Mouse (Mus musculus) MEL (cell line): Measurements from ENCODE around the gene Aunip. TPM values are rescaled to one million over a fixed set of nuclear protein-coding genes. Genes with fewer than 3 reads are reported as not detected.

Source experiments
- DNase-seq: peaks from one replicate; pipeline ENCODE4 v3.0.0; 2011; ENCODE audit warnings: low read depth, low spot score
- H3K27ac ChIP-seq: 2 replicates; pipeline ENCODE4 v1.5.1; 2012; ENCODE audit warnings: low read depth, mild to moderate bottlenecking, control low read depth, low read length, moderate library complexity; ENCODE audit not compliant: control insufficient read depth
- H3K27me3 ChIP-seq, 2 experiments: fragments of 150-350 bp in 1 of 2; sonication (generic) in 1 of 2; 2 replicates each; pipeline ENCODE4 v1.6.1; 2012; ENCODE audit warnings: low read length in 2 of 2, mild to moderate bottlenecking in 2 of 2, improper control_type of control experiment in 1 of 2, moderate library complexity in 1 of 2; ENCODE audit not compliant: insufficient read depth in 2 of 2, control insufficient read depth in 1 of 2
- H3K36me3 ChIP-seq, 2 experiments: 2 replicates each; pipeline ENCODE4 v1.6.1; 2012 to 2014; ENCODE audit warnings: low read length in 2 of 2, improper control_type of control experiment in 1 of 2, inconsistent platforms in 1 of 2, mild to moderate bottlenecking in 1 of 2; ENCODE audit not compliant: insufficient read depth in 2 of 2, control insufficient read depth in 1 of 2
- H3K4me1 ChIP-seq, 2 experiments: fragments of 150-350 bp in 1 of 2; sonication (generic) in 1 of 2; 2 replicates each; pipeline ENCODE4 v1.6.1; 2012; ENCODE audit warnings: low read length in 2 of 2, improper control_type of control experiment in 1 of 2, mild to moderate bottlenecking in 1 of 2; ENCODE audit not compliant: insufficient read depth in 2 of 2, control insufficient read depth in 1 of 2
- H3K4me3 ChIP-seq, 2 experiments: fragments of 150-350 bp in 1 of 2; sonication (generic) in 1 of 2; 2 replicates each; pipeline ENCODE4 v1.5.1; 2012; ENCODE audit warnings: low read depth in 2 of 2, low read length in 2 of 2, mild to moderate bottlenecking in 2 of 2, moderate library complexity in 2 of 2, control low read depth in 1 of 2, improper control_type of control experiment in 1 of 2; ENCODE audit not compliant: control insufficient read depth in 1 of 2, insufficient read depth in 1 of 2
- H3K79me2 ChIP-seq: 2 replicates; pipeline ENCODE4 v1.6.1; 2012; ENCODE audit warnings: mild to moderate bottlenecking, low read length, moderate library complexity; ENCODE audit not compliant: control insufficient read depth, poor library complexity, insufficient read depth
- H3K9ac ChIP-seq: 2 replicates; pipeline ENCODE4 v1.6.1; 2012; ENCODE audit warnings: low read depth, mild to moderate bottlenecking, control low read depth, low read length, moderate library complexity; ENCODE audit not compliant: control insufficient read depth, poor library complexity, severe bottlenecking
- H3K9me3 ChIP-seq: fragments of 150-350 bp; sonication (generic); replicated peaks from 2 replicates; pipeline ENCODE4 v1.6.1; 2012; ENCODE audit warnings: mild to moderate bottlenecking, low read length, improper control_type of control experiment, moderate library complexity; ENCODE audit not compliant: insufficient read depth
- BHLHE40 ChIP-seq: IDR thresholded peaks from 2 replicates; pipeline ENCODE4 v1.6.1; 2012; ENCODE audit warnings: low read depth, mild to moderate bottlenecking, inconsistent platforms, low read length, improper control_type of control experiment, borderline replicate concordance
- ETS1 ChIP-seq: IDR thresholded peaks from 2 replicates; pipeline ENCODE4 v1.6.1; 2012; ENCODE audit warnings: low read depth, mild to moderate bottlenecking, inconsistent platforms, low read length, improper control_type of control experiment, moderate library complexity
- JUND ChIP-seq: IDR thresholded peaks from 2 replicates; pipeline ENCODE4 v1.6.1; 2011; ENCODE audit warnings: low read depth, mild to moderate bottlenecking, improper control_type of control experiment, low read length
- KAT2A ChIP-seq: conservative IDR thresholded peaks from 2 replicates; pipeline ENCODE4 v1.6.1; 2012; ENCODE audit warnings: low read depth, low read length, improper control_type of control experiment, inconsistent platforms
- MAFK ChIP-seq: IDR thresholded peaks from 2 replicates; pipeline ENCODE4 v1.6.1; 2011; ENCODE audit warnings: low read depth, mild to moderate bottlenecking, low read length, improper control_type of control experiment, borderline replicate concordance
- MAX ChIP-seq: IDR thresholded peaks from 2 replicates; pipeline ENCODE4 v1.6.1; 2011; ENCODE audit warnings: low read length, improper control_type of control experiment
- MAZ ChIP-seq: IDR thresholded peaks from 2 replicates; pipeline ENCODE4 v1.6.1; 2012; ENCODE audit warnings: low read depth, mild to moderate bottlenecking, inconsistent platforms, low read length, improper control_type of control experiment
- NELFE ChIP-seq: IDR thresholded peaks from 2 replicates; pipeline ENCODE4 v1.6.1; 2011; ENCODE audit warnings: low read depth, low read length, improper control_type of control experiment
- NRF1 ChIP-seq: IDR thresholded peaks from 2 replicates; pipeline ENCODE4 v1.6.1; 2014; ENCODE audit warnings: low read depth, mild to moderate bottlenecking, inconsistent platforms, low read length, improper control_type of control experiment, moderate library complexity; ENCODE audit not compliant: poor library complexity, insufficient read depth, severe bottlenecking
- RCOR1 ChIP-seq: IDR thresholded peaks from 2 replicates; pipeline ENCODE4 v1.6.1; 2012; ENCODE audit warnings: low read depth, mild to moderate bottlenecking, inconsistent platforms, low read length, improper control_type of control experiment
- SIN3A ChIP-seq: IDR thresholded peaks from 2 replicates; pipeline ENCODE4 v1.6.1; 2012; ENCODE audit warnings: low read length, improper control_type of control experiment, inconsistent platforms
- TAL1 ChIP-seq: IDR thresholded peaks from 2 replicates; pipeline ENCODE4 v1.6.1; 2012; ENCODE audit warnings: mild to moderate bottlenecking, inconsistent platforms, low read length, moderate library complexity, mixed read lengths
- USF2 ChIP-seq, 2 experiments: IDR thresholded peaks; 2 replicates each; pipeline ENCODE4 v1.6.1; 2011 to 2012; ENCODE audit warnings: improper control_type of control experiment in 2 of 2, low read length in 2 of 2, borderline replicate concordance in 1 of 2, inconsistent platforms in 1 of 2, low read depth in 1 of 2, mild to moderate bottlenecking in 1 of 2; ENCODE audit not compliant: insufficient read depth in 1 of 2
- ZC3H11A ChIP-seq: IDR thresholded peaks from 2 replicates; pipeline ENCODE4 v1.6.1; 2012; ENCODE audit warnings: low read depth, mild to moderate bottlenecking, inconsistent platforms, low read length, improper control_type of control experiment
- ZKSCAN1 ChIP-seq: IDR thresholded peaks from 2 replicates; pipeline ENCODE4 v1.6.1; 2012; ENCODE audit warnings: low read depth, mild to moderate bottlenecking, inconsistent platforms, low read length, improper control_type of control experiment, moderate library complexity
- ZMIZ1 ChIP-seq: IDR thresholded peaks from 2 replicates; pipeline ENCODE4 v1.6.1; 2012; ENCODE audit warnings: low read depth, mild to moderate bottlenecking, inconsistent platforms, low read length, improper control_type of control experiment, moderate library complexity
- ZNF384 ChIP-seq: IDR thresholded peaks from 2 replicates; pipeline ENCODE4 v1.6.1; 2012; ENCODE audit warnings: low read depth, mild to moderate bottlenecking, inconsistent platforms, low read length, improper control_type of control experiment
- polyA plus RNA-seq, 2 experiments: library from polyadenylated mRNA; stranded (reverse) in 1 of 2; unstranded in 1 of 2; fragments of >175 nt in 1 of 2; fragments of >200 nt in 1 of 2; gene quantifications; 2 replicates each; pipeline versions ENCODE4 v1.2.1 to v1.2.4; 2012; ENCODE audit warnings: low replicate concordance in 2 of 2, low read depth in 1 of 2; ENCODE audit not compliant: insufficient read length in 2 of 2, insufficient read depth in 1 of 2, missing spikeins in 1 of 2
- total RNA-seq: library from RNA; depleted of rRNA; stranded (reverse); fragments of 300-350 nt; gene quantifications from 2 replicates; pipeline ENCODE4 v1.2.3, GENCODE M21; 2012

Aunip gene
- total and polyA plus RNA-seq, 3 experiments = 14.9 to 20.6 TPM; not detected in 1

- no peak for TF ChIP-seq NRF1
- TF ChIP-seq MAX = no peak
- 0 out of 2 replicates have a peak, but pooled peaks have one; percentile 20 for TF ChIP-seq RCOR1
- TF ChIP-seq MAFK = no peak
- TF ChIP-seq ZKSCAN1 = no peak
- TF ChIP-seq MAZ = no peak
- no peak for TF ChIP-seq ZMIZ1
- TF ChIP-seq TAL1 = no peak
- TF ChIP-seq ZC3H11A = no peak
- no peak for TF ChIP-seq KAT2A
- TF ChIP-seq JUND = no peak
- TF ChIP-seq SIN3A = no peak
Observed at GRCm38 (mm10) chr4:134563624-134564023, 52.8 kb downstream of the Aunip start (continued).

- Histone ChIP-seq H3K4me3 (no peak overlapping the region), H3K4me1 (no peaks in the 10 kb centered on the region), H3K9ac (no peak overlapping the region), H3K9me3 (no peaks in the 10 kb centered on the region), H3K79me2 (no peaks in the 10 kb centered on the region), H3K27ac (no peak overlapping the region), H3K27me3 (no peaks in the 10 kb centered on the region), H3K36me3 (no peaks in the 10 kb centered on the region)
- DNase-seq = no peak
- no peak for TF ChIP-seq ZC3H11A
- no peak for TF ChIP-seq BHLHE40
- TF ChIP-seq NELFE = no peak
Observed at GRCm38 (mm10) chr4:134564093-134564492, 53.3 kb downstream of the Aunip start.

GRCm38 (mm10) chr4:134567377-134568226, 56.8 kb downstream of the Aunip start:
- no peaks in the 10 kb centered on the region for H3K27me3 ChIP-seq
- no peaks in the 10 kb centered on the region for H3K36me3 ChIP-seq
- no peak for DNase-seq
- H3K9ac ChIP-seq = no peak overlapping the region
- no peaks in the 10 kb centered on the region for H3K79me2 ChIP-seq
- H3K27ac ChIP-seq = no peak overlapping the region
- no peak overlapping the region for H3K4me3 ChIP-seq
- no peaks in the 10 kb centered on the region for H3K9me3 ChIP-seq
- no peaks in the 10 kb centered on the region for H3K4me1 ChIP-seq
- TF ChIP-seq KAT2A (no peak), ZNF384 (no peak), USF2 (IDR thresholded peaks at IDR 0.05; ENCODE audit: borderline replicate concordance in 1 of 2, insufficient read depth in 1 of 2, low read depth in 1 of 2, low read length in 2 of 2) (no peak), ZKSCAN1 (no peak), ETS1 (no peak)
